Mouse (Mus musculus) megakaryocyte, adult 5-6 weeks (primary cell): ENCODE measurements at regions not wholly inside any gene's neighbourhood (a gene's known extent, or its start where the extent isn't known, plus 50 kb on each side); places are given as distances from the start of the nearest gene placed in this dataset.

Experiments used
- ATAC-seq: 2 replicates; pipeline ENCODE4 v1.8.0; 2016; ENCODE audit warnings: mild to moderate bottlenecking, inconsistent platforms; ENCODE audit not compliant: poor library complexity, severe bottlenecking

GRCm38 (mm10) chr15:29026219-29026618, 822.7 kb downstream of the Dnah5 start:
- peak; percentile 99 for ATAC-seq

DNA sequence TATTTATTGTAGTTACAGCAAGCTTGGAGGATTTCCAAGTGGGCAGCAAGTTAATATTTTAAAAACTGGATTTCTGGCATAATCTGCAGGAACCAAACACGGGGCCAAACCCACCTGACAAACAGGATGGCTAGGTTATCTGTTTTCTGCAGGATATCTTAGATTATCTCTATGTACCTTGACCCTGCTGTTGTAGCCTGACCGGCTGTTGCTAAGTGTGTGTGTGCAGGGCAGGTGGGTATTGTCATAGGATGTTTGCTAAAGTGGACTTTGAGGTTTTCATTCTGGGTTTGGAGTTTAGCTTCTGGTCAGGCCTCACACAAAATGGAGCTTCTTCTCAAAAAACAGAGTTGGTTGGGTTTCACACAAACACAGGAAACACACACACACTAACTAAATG, 835.4 kb downstream of the Dnah5 start:
- no peak for ATAC-seq

GRCm38 (mm10) chr15:29051166-29051565, 847.6 kb downstream of the Dnah5 start:
- no peak for ATAC-seq

GRCm38 (mm10) chr15:29051787-29052186, 848.2 kb downstream of the Dnah5 start:
- ATAC-seq = no peak

- no peak for ATAC-seq
These were observed 857.5 kb downstream of the Dnah5 start for GRCm38 (mm10) chr15:29061016-29061415.

DNA sequence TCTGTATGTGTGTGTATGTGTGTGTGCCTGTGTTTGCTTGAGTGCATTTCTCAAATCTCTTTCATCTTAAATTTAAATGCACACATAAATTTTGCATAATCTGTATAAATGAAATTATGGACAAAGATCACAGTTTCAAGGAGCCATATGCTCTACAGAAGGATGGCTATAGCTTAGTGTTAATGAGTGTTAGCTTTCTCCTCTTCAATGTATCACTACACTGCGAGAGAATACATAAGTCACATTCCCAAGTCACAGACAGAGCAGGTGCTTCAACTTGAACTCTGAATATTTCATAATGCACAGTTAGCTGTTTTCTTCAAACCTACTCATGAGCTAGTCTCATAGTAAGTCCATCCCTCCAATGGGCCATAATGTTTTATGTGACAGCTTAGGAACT, 865.5 kb downstream of the Dnah5 start:
- no peak for ATAC-seq

GRCm38 (mm10) chr15:29077748-29078147, 874.2 kb downstream of the Dnah5 start:
- no peak for ATAC-seq

- ATAC-seq = no peak
These were observed 901.0 kb downstream of the Dnah5 start for GRCm38 (mm10) chr15:29104541-29104940.

- ATAC-seq = no peak
These were observed 943.1 kb downstream of the Dnah5 start for GRCm38 (mm10) chr15:29146631-29147030.
